Mouse (Mus musculus): Measurements from ENCODE around the gene Adcyap1r1.

DNA sequence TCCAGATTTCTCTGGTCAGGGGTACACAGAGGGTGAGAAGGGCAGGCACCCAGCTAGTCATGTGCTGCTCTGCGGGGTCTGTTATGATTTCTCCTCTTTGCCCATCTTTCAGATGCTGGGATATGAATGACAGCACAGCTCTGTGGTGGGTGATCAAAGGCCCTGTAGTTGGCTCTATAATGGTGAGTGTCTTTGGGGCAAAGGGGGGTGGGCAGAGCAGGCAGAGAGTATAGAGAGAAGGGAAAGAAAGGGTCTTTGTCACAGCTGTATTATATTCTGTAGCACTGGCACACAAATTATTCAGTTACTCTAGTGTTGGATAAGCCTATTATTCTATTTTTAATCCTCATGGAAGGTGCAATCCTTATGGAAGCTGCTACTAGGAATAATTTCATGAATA lies 29.2 kb downstream of the Adcyap1r1 start:
- TF ChIP-seq POLR2A (IDR thresholded peaks at IDR 0.05; ENCODE audit: extremely low read depth, insufficient read depth, low read length) (no peak), CTCF (IDR thresholded peaks at IDR 0.05; ENCODE audit: low read depth, low read length) (no peak)
